Mouse (Mus musculus) limb, embryonic 11.5 days (tissue): ENCODE measurements around the gene Klf4. TPM values are rescaled to one million over a fixed set of nuclear protein-coding genes. Genes with fewer than 3 reads are reported as not detected.

Experiments used
- ATAC-seq: fragments of 200-750 bp; cut with Nextera tagmentation; 2 replicates; pipeline ENCODE4 v1.8.0; 2017; ENCODE audit warnings: low read depth; ENCODE audit not compliant: insufficient number of reproducible peaks, low FRiP score, low TSS enrichment
- DNase-seq: peaks from one replicate; pipeline ENCODE4 v3.0.0-alpha.2; 2015; ENCODE audit warnings: low spot score
- H3K27ac ChIP-seq: fragments of 300-500 bp; sonication (generic); replicated peaks from 2 replicates; pipeline ENCODE4 v1.5.1; 2014; ENCODE audit warnings: low read depth, mild to moderate bottlenecking, low read length
- H3K27me3 ChIP-seq: fragments of 300-500 bp; sonication (generic); 2 replicates; pipeline ENCODE4 v1.6.1; 2014; ENCODE audit warnings: mild to moderate bottlenecking, low read length, mixed read lengths; ENCODE audit not compliant: control insufficient read depth, insufficient read depth
- H3K36me3 ChIP-seq: fragments of 300-500 bp; sonication (generic); 2 replicates; pipeline ENCODE4 v1.6.1; 2014; ENCODE audit warnings: mild to moderate bottlenecking, low read length, moderate library complexity, mixed read lengths; ENCODE audit not compliant: control insufficient read depth, insufficient read depth
- H3K4me1 ChIP-seq: fragments of 300-500 bp; sonication (generic); 2 replicates; pipeline ENCODE4 v1.6.1; 2014; ENCODE audit warnings: low read length, mixed read lengths; ENCODE audit not compliant: control insufficient read depth, insufficient read depth
- H3K4me2 ChIP-seq: fragments of 300-500 bp; sonication (generic); 2 replicates; pipeline ENCODE4 v1.6.1; 2014; ENCODE audit warnings: low read depth, mild to moderate bottlenecking, moderate library complexity; ENCODE audit not compliant: severe bottlenecking
- H3K4me3 ChIP-seq: fragments of 300-500 bp; sonication (generic); 2 replicates; pipeline ENCODE4 v1.5.1; 2014; ENCODE audit warnings: low read depth, low read length
- H3K9ac ChIP-seq: fragments of 300-500 bp; sonication (generic); 2 replicates; pipeline ENCODE4 v1.6.1; 2014; ENCODE audit warnings: mild to moderate bottlenecking, low read length
- H3K9me3 ChIP-seq: fragments of 300-500 bp; sonication (generic); 2 replicates; pipeline ENCODE4 v1.6.1; 2016; ENCODE audit warnings: low read length; ENCODE audit not compliant: control insufficient read depth
- WGBS: fragments of 180-500 bp; shearing (Covaris S2); extraction: QIAGEN DNeasy Blood & Tissue Kit; methylation state at CpG from one replicate; pipeline ENCODE4 v1.1.7; 2014; 5-methylcytosine and 5-hydroxymethylcytosine counted together
- polyA plus RNA-seq: library from polyadenylated mRNA; unstranded; fragments of >200 nt; fragmentation: Nextera tagmentation; extraction: Ambion mirVana; gene quantifications from 2 replicates; pipeline ENCODE4 v1.2.1, GENCODE M21; 2014

Klf4 gene
- polyA plus RNA-seq, 1 experiment from 2014 or later: 1.4 TPM

DNA sequence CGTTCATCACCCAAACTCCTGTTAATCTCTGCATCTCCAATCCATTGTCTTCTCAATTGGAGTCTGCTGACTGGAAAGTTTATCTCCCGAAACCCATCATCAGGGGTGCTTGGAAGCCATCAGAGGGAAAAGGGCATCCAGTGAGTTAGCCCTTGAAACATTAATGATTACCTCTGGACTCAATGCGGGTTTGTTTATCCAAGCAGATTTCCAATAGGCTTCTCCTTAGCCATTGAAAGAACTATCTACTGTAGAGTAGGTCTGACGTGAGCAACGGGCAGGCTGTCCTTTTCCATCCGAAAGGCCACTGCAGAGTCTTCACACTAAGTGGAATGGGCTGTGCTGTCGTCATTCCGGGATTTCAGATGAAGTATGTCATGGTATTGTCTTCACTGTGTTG lies 16.2 kb downstream of the Klf4 start:
- ATAC-seq: no peak
- no peaks in the 10 kb centered on the region for H3K9me3 ChIP-seq

DNA sequence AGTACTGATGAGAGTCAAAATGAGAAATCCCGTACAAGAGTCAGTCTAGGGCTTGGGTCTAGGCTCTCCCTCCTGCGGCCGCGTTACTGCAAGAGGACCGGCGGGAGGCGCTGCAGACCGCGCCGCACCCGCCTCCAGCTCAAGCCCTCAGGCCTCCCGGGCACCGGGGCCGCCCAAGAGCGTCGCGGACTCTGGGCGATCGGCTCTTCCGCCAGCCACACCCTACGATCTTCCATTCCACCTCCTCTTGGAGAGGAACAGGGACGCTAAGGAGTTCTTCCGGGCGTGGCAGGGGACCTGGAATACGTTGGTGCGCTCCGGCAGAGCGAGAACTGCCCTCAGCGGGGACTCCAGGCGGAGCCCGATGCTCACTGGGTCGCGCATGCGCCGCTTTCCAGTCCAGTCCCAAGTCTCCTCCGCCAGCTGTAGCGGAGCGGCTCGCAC lies 17.5 kb downstream of the Klf4 start:
- no peak overlapping the region for H3K27ac ChIP-seq
- no peaks in the 10 kb centered on the region for H3K9me3 ChIP-seq
- H3K36me3 ChIP-seq: no peaks in the 10 kb centered on the region
- ATAC-seq (peak; percentile 94), DNase-seq (peak; percentile 85)
- H3K9ac ChIP-seq: peak overlapping the region; percentile 61
- no peaks in the 10 kb centered on the region for H3K4me1 ChIP-seq
- peak overlapping the region; percentile 69 for H3K4me2 ChIP-seq
- peak overlapping the region; percentile 40 for H3K4me3 ChIP-seq
- H3K27me3 ChIP-seq: no peaks in the 10 kb centered on the region
- 0% methylated on average over 39 of the region's 39 CpGs for WGBS

More for the DNA sequence above, 16.2 kb downstream of the Klf4 start:
- Histone ChIP-seq H3K4me1 (no peaks in the 10 kb centered on the region), H3K4me2 (no peak overlapping the region), H3K36me3 (no peaks in the 10 kb centered on the region), H3K9ac (no peak overlapping the region), H3K27me3 (no peaks in the 10 kb centered on the region), H3K27ac (no peak overlapping the region), H3K4me3 (no peak overlapping the region)
- no peak for DNase-seq
- 86% methylated on average over 8 of the region's 8 CpGs for WGBS

DNA sequence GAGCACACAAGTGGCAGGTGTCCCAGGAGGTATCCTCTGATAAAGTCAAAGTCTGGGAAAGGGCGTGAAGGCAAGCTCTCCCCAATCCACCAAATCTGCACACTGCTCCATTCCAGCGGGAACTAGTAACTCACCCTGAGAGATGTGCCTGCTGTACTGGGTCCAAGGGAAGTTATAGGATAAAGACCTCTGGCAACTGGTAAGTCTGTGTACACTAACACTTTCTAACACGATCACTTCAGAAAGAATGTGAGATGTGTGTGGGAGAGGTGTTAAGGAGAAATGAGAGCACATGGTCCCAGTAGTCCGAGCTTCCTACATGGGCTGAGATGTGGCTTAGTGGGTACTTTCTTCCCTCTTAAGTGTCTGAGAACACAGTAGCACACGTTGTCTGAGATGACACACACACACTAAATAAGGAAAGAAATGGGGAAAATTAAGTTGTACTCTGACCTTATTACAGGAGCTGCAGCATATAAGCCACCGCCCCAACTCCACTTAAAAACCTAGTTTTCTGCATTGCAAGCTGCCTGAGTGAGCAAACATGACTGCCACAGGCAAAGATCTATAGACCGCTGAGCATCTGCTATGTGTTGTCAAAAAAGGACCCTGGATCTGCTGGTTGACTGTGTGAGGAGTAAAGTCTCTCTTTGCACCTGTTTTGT lies 18.5 kb downstream of the Klf4 start:
- Histone ChIP-seq H3K4me3 (no peak overlapping the region), H3K27ac (no peak overlapping the region), H3K27me3 (no peaks in the 10 kb centered on the region), H3K9ac (no peak overlapping the region), H3K4me1 (no peaks in the 10 kb centered on the region), H3K36me3 (no peaks in the 10 kb centered on the region), H3K4me2 (no peak overlapping the region), H3K9me3 (no peaks in the 10 kb centered on the region)
- 84% methylated on average over 7 of the region's 7 CpGs for WGBS
- no peak for ATAC-seq
- DNase-seq: no peak

DNA sequence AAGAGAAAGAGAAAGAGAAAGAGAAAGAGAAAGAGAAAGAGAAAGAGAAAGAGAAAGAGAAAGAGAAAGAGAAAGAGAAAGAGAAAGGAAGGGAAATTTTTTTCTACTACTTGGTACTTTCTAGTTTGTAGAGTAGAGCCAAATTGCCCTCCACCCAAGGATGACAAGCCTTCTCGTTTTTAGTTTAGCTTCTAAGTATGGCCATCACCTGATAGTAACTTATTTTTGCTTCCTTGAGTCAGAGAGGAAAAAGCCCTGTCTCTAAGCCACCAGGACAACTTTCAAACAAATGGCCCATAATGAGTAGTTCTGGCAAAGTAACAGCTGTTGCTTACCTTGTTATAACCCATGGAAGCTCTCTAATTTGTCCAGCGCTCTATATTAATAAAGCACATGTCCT lies 20.9 kb downstream of the Klf4 start:
- Histone ChIP-seq H3K4me2 (no peak overlapping the region), H3K27me3 (no peaks in the 10 kb centered on the region), H3K9me3 (no peaks in the 10 kb centered on the region), H3K9ac (no peak overlapping the region), H3K4me1 (no peaks in the 10 kb centered on the region), H3K27ac (no peak overlapping the region), H3K36me3 (no peaks in the 10 kb centered on the region), H3K4me3 (no peak overlapping the region)
- ATAC-seq (no peak), DNase-seq (no peak)
- 82% methylated on average over 2 of the region's 2 CpGs for WGBS

DNA sequence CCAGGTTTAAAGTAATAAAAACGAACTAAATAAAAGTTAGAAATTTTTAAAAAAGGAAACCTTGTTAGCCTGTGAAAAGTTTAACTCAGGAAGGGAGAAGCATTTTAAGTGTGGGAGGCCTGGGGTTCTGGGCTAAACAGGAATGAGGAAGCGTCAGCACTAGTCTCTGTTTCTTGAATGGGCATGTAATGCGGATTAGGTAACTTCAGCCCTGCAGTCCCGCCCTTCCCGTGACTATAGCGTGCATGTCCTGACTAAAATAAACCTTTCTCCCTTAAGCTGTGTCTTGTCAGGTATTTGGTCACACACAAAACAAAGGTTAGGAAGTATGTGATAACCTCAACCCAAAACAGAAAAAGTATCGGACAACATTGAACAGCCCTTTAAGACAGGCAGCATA lies 23.6 kb downstream of the Klf4 start:
- H3K36me3 ChIP-seq: no peaks in the 10 kb centered on the region
- H3K9ac ChIP-seq: no peak overlapping the region
- no peak overlapping the region for H3K27ac ChIP-seq
- H3K4me1 ChIP-seq: no peaks in the 10 kb centered on the region
- no peak overlapping the region for H3K4me2 ChIP-seq
- no peak for ATAC-seq
- DNase-seq: no peak
- H3K9me3 ChIP-seq: no peaks in the 10 kb centered on the region
- H3K4me3 ChIP-seq: no peak overlapping the region
- WGBS: 89% methylated on average over 7 of the region's 7 CpGs
- no peaks in the 10 kb centered on the region for H3K27me3 ChIP-seq

DNA sequence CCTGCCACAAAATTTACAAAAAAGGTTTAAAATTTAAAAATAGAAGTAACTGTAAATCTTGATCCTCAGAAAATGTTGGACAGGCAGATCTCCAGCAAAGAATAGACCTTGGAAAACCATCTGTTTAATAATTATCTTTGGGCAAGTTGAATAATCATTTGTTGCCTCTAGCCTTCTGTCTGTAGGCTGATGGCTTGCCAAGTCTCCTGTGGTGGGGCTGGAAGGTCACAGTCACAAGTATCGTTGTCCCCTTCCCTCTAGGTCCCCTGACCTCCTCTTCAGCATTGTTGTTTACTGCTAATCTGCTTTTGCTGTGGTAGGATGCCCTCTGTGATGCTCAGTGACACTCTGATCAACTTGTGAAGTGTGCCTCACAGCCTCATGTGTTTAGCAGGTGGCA lies 33.6 kb downstream of the Klf4 start:
- WGBS: 75% methylated on average over 1 of the region's 1 CpGs

DNA sequence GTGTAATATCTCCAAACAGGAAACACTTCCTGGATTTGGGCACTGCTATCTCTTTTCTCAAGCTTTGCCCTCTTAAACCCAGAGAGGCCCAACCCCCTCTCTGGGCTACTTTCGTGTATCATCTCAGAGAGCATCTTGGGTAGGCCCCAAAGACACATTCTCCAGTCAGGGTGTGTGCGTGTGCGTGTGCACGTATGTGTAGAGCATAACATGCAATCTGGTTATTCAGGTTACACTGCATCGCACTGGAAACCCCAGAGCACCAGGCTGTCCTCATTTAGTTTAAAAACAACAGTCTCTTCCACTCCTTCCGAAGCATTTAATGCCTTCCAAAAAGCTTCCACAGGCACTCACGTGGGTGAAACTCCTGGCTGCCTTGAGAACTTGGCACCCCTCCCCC lies 35.9 kb downstream of the Klf4 start:
- WGBS: 81% methylated on average over 7 of the region's 7 CpGs
- DNase-seq (no peak), ATAC-seq (no peak)
- Histone ChIP-seq H3K9me3 (no peaks in the 10 kb centered on the region), H3K27me3 (no peaks in the 10 kb centered on the region), H3K36me3 (no peaks in the 10 kb centered on the region), H3K4me3 (no peak overlapping the region), H3K4me2 (no peak overlapping the region), H3K27ac (no peak overlapping the region), H3K4me1 (no peaks in the 10 kb centered on the region), H3K9ac (no peak overlapping the region)

More for the DNA sequence above, 33.6 kb downstream of the Klf4 start:
- Histone ChIP-seq H3K9me3 (no peaks in the 10 kb centered on the region), H3K9ac (no peak overlapping the region), H3K27me3 (no peaks in the 10 kb centered on the region), H3K4me1 (no peaks in the 10 kb centered on the region), H3K4me3 (no peak overlapping the region), H3K4me2 (no peak overlapping the region), H3K27ac (no peak overlapping the region), H3K36me3 (no peaks in the 10 kb centered on the region)
- DNase-seq (no peak), ATAC-seq (no peak)

DNA sequence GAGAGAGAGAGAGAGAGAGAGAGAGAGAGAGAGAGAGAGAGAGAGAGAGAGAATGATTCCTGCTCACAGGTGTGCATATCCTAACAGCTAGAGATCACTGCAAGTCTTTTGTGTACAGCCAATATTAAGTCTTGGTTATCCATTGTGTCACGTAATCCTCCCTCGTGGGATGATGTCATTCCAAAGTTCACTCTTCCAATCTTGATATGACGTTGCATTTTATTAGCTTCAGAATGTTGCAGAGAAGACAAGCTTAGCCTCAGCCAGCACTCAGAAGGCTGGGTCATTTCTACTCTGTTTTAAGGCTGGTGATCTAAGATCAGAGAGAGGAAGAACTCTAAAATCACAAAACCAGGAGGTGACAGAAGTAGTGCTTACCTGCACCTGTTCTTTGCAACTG lies 39.0 kb downstream of the Klf4 start:
- H3K36me3 ChIP-seq: no peaks in the 10 kb centered on the region
- DNase-seq (no peak), ATAC-seq (no peak)
- WGBS: 88% methylated on average over 3 of the region's 3 CpGs
- no peak overlapping the region for H3K4me3 ChIP-seq
- H3K27me3 ChIP-seq: no peaks in the 10 kb centered on the region
- no peaks in the 10 kb centered on the region for H3K4me1 ChIP-seq
- no peak overlapping the region for H3K27ac ChIP-seq
- no peak overlapping the region for H3K9ac ChIP-seq
- no peak overlapping the region for H3K4me2 ChIP-seq
- no peaks in the 10 kb centered on the region for H3K9me3 ChIP-seq

DNA sequence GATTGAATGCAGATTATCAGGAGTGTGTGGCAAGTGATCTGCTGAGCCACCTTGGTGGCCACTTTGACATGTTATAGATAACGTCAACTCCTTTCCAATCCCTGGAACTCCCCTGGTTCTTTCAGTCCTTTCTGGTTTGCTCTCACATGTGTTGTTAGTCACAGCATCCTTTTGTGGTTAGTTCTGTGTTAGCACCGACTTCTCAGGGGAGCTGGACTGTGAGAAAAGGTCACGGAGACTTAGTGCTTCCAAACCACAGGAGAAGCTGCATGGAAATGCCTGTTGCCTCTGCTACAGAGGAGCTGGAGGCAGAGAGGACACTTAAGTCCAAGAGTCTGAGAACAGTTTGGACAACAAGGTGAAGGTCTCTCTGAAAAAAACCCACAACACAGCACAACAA lies 42.9 kb downstream of the Klf4 start:
- no peak overlapping the region for H3K27ac ChIP-seq
- no peak for ATAC-seq
- H3K36me3 ChIP-seq: no peaks in the 10 kb centered on the region
- H3K4me1 ChIP-seq: no peaks in the 10 kb centered on the region
- H3K4me3 ChIP-seq: no peak overlapping the region
- no peak for DNase-seq
- no peak overlapping the region for H3K9ac ChIP-seq
- H3K27me3 ChIP-seq: no peaks in the 10 kb centered on the region
- 81% methylated on average over 3 of the region's 3 CpGs for WGBS
- no peak overlapping the region for H3K4me2 ChIP-seq
- H3K9me3 ChIP-seq: no peaks in the 10 kb centered on the region
